Mouse (Mus musculus): ENCODE results near the gene Gm815.

DNA sequence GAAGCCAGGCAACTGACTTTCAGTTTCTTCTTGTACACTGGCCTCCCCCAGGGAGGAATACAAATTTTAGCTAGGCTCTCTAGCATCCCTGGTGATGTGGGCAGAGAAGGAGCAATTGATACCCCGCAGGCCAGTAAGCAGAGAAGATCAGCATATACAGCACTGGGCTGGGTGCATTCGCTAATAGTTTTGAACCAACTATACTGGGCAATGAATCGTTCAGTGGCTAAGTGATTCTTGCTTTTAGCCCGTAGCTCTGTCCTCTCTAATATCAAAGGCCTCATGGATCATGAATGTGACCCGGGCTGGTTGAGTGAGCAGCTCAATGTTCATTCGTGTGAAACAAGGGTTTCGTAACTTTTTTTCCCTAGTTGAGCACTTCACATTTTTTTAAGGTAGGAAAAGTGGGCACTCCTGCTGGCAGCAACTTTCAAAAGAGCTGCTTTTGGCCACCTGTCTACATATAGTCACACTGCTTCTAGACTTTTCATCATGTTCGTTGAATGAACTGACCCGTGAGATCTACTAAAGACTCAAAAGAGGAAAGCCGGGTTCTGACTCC is 3.7 kb upstream of the Gm815 start:
- TF ChIP-seq POLR2AphosphoS2 (IDR thresholded peaks at IDR 0.05; ENCODE audit: insufficient read length, low read depth): no peak
- no peak for TF ChIP-seq POLR2A (IDR thresholded peaks at IDR 0.05; ENCODE audit: insufficient read length, low read depth)
- no peak for TF ChIP-seq USF1 (IDR thresholded peaks at IDR 0.05; ENCODE audit: low read depth)
- TF ChIP-seq E2F4 (IDR thresholded peaks at IDR 0.05; ENCODE audit: insufficient read depth): no peak
- no peak for TF ChIP-seq REST (IDR thresholded peaks at IDR 0.05; ENCODE audit: insufficient read depth, insufficient read length)
- no peak for TF ChIP-seq MAX (IDR thresholded peaks at IDR 0.05; ENCODE audit: low read depth)
